Mouse (Mus musculus) midbrain, embryonic 10.5 days (tissue): ENCODE results near the gene P2ry2. TPM values are rescaled to one million over a fixed set of nuclear protein-coding genes. Genes with fewer than 3 reads are reported as not detected.

Source experiments
- DNase-seq: peaks from one replicate; pipeline ENCODE4 v3.0.0-alpha.2; 2017; ENCODE audit warnings: low spot score
- H3K27ac ChIP-seq: fragments of 300-500 bp; sonication (generic); replicated peaks from 2 replicates; pipeline ENCODE4 v1.5.1; 2016; ENCODE audit warnings: mild to moderate bottlenecking
- H3K27me3 ChIP-seq: fragments of 300-500 bp; sonication (generic); 2 replicates; pipeline ENCODE4 v1.6.1; 2016; ENCODE audit warnings: low read depth, mild to moderate bottlenecking; ENCODE audit not compliant: poor library complexity, severe bottlenecking
- H3K36me3 ChIP-seq: fragments of 300-500 bp; sonication (generic); 2 replicates; pipeline ENCODE4 v1.6.1; 2016; ENCODE audit warnings: mild to moderate bottlenecking, moderate library complexity
- H3K4me1 ChIP-seq: fragments of 300-500 bp; sonication (generic); 2 replicates; pipeline ENCODE4 v1.6.1; 2016
- H3K4me3 ChIP-seq: fragments of 300-500 bp; sonication (generic); 2 replicates; pipeline ENCODE4 v1.5.1; 2016; ENCODE audit warnings: mild to moderate bottlenecking, moderate library complexity
- H3K9me3 ChIP-seq: fragments of 300-500 bp; sonication (generic); replicated peaks from 2 replicates; pipeline ENCODE4 v1.6.1; 2016; ENCODE audit warnings: mild to moderate bottlenecking
- WGBS: fragments of 180-500 bp; shearing (Covaris S2); methylation state at CpG from one replicate; pipeline ENCODE4 v1.1.7; 2016; 5-methylcytosine and 5-hydroxymethylcytosine counted together
- polyA plus RNA-seq: library from polyadenylated mRNA; unstranded; fragments of >200 nt; fragmentation: Nextera tagmentation; extraction: Ambion mirVana; gene quantifications from 2 replicates; pipeline ENCODE4 v1.2.1, GENCODE M21; 2016

Gene P2ry2
- polyA plus RNA-seq, 1 experiment from 2014 or later = 0.22 TPM

DNA sequence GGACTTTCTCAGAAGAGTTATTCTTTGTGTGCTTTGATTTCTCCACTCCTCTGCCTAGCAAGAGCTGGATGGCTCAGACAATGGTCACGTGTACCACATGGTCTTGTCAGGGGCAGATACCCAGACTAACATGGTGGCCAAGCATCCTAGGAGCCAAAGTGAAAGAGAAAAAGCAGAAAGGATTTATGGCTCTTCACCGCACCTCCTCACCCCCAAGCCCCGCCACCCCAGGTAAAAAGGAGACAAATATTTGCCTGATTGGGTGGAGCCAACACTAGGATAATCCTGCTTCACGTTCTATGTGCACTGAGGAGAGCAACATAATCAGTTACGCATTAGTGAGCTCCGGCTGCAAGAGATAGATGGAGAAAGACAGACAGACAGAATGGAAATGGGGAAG, 44.3 kb downstream of the P2ry2 start:
- 82% methylated on average over 6 of the region's 6 CpGs for WGBS
- no peak overlapping the region for H3K4me3 ChIP-seq
- no peaks in the 10 kb centered on the region for H3K9me3 ChIP-seq
- peaks cover 25% of the 10 kb centered on the region for H3K27me3 ChIP-seq
- H3K36me3 ChIP-seq = no peaks in the 10 kb centered on the region
- peaks cover 11% of the 10 kb centered on the region for H3K4me1 ChIP-seq
- no peak for DNase-seq
- H3K27ac ChIP-seq = no peak overlapping the region

GRCm38 (mm10) chr7:100967850-100968249, 44.8 kb downstream of the P2ry2 start:
- no peak for DNase-seq
- Histone ChIP-seq H3K27ac (no peak overlapping the region), H3K27me3 (peaks cover 19% of the 10 kb centered on the region), H3K9me3 (no peaks in the 10 kb centered on the region), H3K4me3 (no peak overlapping the region), H3K36me3 (no peaks in the 10 kb centered on the region), H3K4me1 (peaks cover 11% of the 10 kb centered on the region)
- 88% methylated on average over 9 of the region's 9 CpGs for WGBS

DNA sequence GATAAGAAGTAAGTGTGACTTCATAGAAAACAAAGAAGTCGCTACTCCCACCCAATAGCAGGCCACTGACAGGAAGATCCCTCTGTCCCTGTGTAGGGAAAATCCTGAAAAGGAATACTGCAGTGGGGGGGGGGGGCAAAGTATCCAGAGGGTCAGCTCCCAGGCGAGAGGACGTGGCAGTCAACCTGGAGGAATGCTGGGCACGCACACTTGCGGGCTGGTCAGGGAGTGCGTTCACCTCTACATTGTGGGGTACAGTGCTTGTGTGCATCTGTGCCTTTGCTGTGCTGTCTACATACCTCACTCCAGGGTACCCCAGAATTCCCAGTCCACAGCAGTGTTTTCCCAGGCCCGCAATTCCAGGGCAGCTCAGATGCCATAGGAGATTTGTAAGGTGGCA, 46.7 kb downstream of the P2ry2 start:
- WGBS = 71% methylated on average over 7 of the region's 7 CpGs

DNA sequence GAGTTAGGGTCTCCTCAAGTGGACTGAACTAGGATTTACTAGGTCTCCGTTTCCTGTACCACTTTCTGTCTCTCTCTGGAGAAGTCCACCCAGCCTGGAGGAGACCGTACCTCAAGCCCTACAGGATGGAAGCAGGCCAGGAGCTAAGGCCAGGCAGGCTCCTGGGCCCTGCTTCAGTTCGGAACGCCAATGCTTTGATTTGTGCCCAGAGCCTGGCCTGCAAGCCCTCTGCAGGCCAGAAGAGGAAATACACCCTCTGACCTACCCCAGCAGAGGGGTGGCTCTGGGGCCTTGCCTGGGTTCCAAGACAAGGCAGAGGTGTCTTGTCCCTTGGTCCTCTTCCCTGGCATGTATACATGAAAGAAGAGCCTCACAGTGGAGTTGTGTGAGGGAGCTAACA, 47.6 kb downstream of the P2ry2 start:
- peak; percentile 40 for DNase-seq
- H3K36me3 ChIP-seq = no peaks in the 10 kb centered on the region

More for the DNA sequence above, 46.7 kb downstream of the P2ry2 start:
- H3K27me3 ChIP-seq = peaks cover 5% of the 10 kb centered on the region; the same call in 1 of the 2 replicates
- peaks cover 11% of the 10 kb centered on the region for H3K4me1 ChIP-seq
- H3K27ac ChIP-seq = no peak overlapping the region
- no peaks in the 10 kb centered on the region for H3K36me3 ChIP-seq
- no peak for DNase-seq
- H3K9me3 ChIP-seq = no peaks in the 10 kb centered on the region
- H3K4me3 ChIP-seq = no peak overlapping the region

GRCm38 (mm10) chr7:100964242-100964641, 48.4 kb downstream of the P2ry2 start:
- DNase-seq = no peak
- H3K4me3 ChIP-seq = no peak overlapping the region
- no peaks in the 10 kb centered on the region for H3K9me3 ChIP-seq
- H3K27me3 ChIP-seq = peaks cover under 1% of the 10 kb centered on the region; the same call in 1 of the 2 replicates
- WGBS = 80% methylated on average over 6 of the region's 6 CpGs
- H3K27ac ChIP-seq = peak overlapping the region; percentile 10; the same call in 1 of the 2 replicates
- no peaks in the 10 kb centered on the region for H3K36me3 ChIP-seq
- peaks cover 11% of the 10 kb centered on the region for H3K4me1 ChIP-seq

More for the DNA sequence above, 47.6 kb downstream of the P2ry2 start:
- 26% methylated on average over 4 of the region's 4 CpGs for WGBS
- Histone ChIP-seq H3K9me3 (no peaks in the 10 kb centered on the region), H3K4me1 (peaks cover 11% of the 10 kb centered on the region), H3K27ac (no peak overlapping the region), H3K27me3 (peaks cover 5% of the 10 kb centered on the region; the same call in 1 of the 2 replicates), H3K4me3 (no peak overlapping the region)

GRCm38 (mm10) chr7:100963381-100963780, 49.3 kb downstream of the P2ry2 start:
- Histone ChIP-seq H3K9me3 (no peaks in the 10 kb centered on the region), H3K4me3 (no peak overlapping the region)
- 78% methylated on average over 8 of the region's 8 CpGs for WGBS

GRCm38 (mm10) chr7:100961146-100961545, 51.5 kb downstream of the P2ry2 start:
- Histone ChIP-seq H3K4me3 (no peak overlapping the region), H3K36me3 (no peaks in the 10 kb centered on the region), H3K27ac (no peak overlapping the region; the same call in 1 of the 2 replicates), H3K9me3 (no peaks in the 10 kb centered on the region), H3K4me1 (peaks cover 3% of the 10 kb centered on the region), H3K27me3 (no peaks in the 10 kb centered on the region)
- no peak for DNase-seq
- WGBS = 77% methylated on average over 7 of the region's 7 CpGs

More at GRCm38 (mm10) chr7:100963381-100963780, 49.3 kb downstream of the P2ry2 start:
- H3K27ac ChIP-seq = 0 out of 2 replicates have a peak overlapping the region, but pooled peaks have one; percentile 17
- H3K4me1 ChIP-seq = peaks cover 11% of the 10 kb centered on the region
- H3K36me3 ChIP-seq = no peaks in the 10 kb centered on the region
- DNase-seq = no peak
- no peaks in the 10 kb centered on the region for H3K27me3 ChIP-seq

GRCm38 (mm10) chr7:100960462-100960861, 52.2 kb downstream of the P2ry2 start:
- Histone ChIP-seq H3K27me3 (no peaks in the 10 kb centered on the region), H3K27ac (no peak overlapping the region), H3K9me3 (no peaks in the 10 kb centered on the region), H3K4me1 (no peaks in the 10 kb centered on the region), H3K36me3 (no peaks in the 10 kb centered on the region), H3K4me3 (no peak overlapping the region)
- no peak for DNase-seq
- WGBS = 86% methylated on average over 2 of the region's 2 CpGs

- no peak overlapping the region for H3K4me3 ChIP-seq
These were observed 54.2 kb downstream of the P2ry2 start for GRCm38 (mm10) chr7:100958426-100958825.

DNA sequence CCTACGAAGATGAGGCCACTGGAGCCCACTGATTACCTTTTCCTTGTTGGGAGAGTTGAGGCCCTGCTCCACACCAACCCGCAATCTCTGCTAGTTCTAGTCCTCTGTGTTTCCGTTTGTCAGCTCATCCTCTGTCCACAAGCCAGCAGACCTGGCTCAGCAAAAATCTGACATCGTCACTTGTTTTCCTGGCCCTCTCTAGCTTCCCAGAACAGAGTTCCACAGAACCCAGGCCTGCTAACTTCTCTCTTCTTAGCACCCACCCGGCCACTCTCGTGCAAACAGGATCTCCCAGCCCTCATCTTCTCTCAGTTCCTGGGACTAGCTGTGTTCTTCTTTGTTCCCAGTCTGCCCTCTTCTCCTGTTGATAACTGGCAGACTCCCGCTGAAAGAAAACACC, 60.0 kb downstream of the P2ry2 start:
- 87% methylated on average over 7 of the region's 7 CpGs for WGBS
- Histone ChIP-seq H3K9me3 (no peaks in the 10 kb centered on the region), H3K27ac (no peak overlapping the region), H3K36me3 (no peaks in the 10 kb centered on the region), H3K27me3 (no peaks in the 10 kb centered on the region; the same call in 1 of the 2 replicates), H3K4me1 (peaks cover 15% of the 10 kb centered on the region), H3K4me3 (no peak overlapping the region)
- no peak for DNase-seq

More at GRCm38 (mm10) chr7:100958426-100958825, 54.2 kb downstream of the P2ry2 start:
- H3K27ac ChIP-seq = no peak overlapping the region
- WGBS = 90% methylated on average over 2 of the region's 2 CpGs
- H3K9me3 ChIP-seq = no peaks in the 10 kb centered on the region
- H3K36me3 ChIP-seq = no peaks in the 10 kb centered on the region
- no peaks in the 10 kb centered on the region for H3K4me1 ChIP-seq
- no peaks in the 10 kb centered on the region for H3K27me3 ChIP-seq
- no peak for DNase-seq

DNA sequence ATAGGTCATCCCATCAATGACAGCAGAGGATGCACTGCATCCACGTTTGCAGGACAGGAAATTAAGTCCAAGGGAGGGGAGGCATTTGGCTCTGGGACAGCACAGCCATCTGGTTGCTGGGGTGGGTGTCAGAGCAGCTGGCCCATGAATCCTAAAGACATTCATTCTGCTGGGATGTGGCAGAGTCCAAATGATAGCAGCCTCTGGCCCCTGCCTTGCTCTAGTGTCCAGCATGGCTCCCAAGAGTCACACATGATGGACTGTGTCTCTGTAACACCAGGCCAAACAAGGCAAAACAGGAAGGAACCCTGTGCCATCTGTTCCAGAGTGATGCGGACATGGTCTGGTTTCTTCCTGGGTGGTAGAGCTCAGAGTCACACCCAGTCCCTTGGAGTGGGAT, 60.8 kb downstream of the P2ry2 start:
- DNase-seq = no peak
- Histone ChIP-seq H3K36me3 (no peaks in the 10 kb centered on the region), H3K4me3 (no peak overlapping the region), H3K9me3 (no peaks in the 10 kb centered on the region), H3K27ac (no peak overlapping the region), H3K4me1 (peaks cover 15% of the 10 kb centered on the region), H3K27me3 (no peaks in the 10 kb centered on the region; the same call in 1 of the 2 replicates)
- 77% methylated on average over 2 of the region's 2 CpGs for WGBS

DNA sequence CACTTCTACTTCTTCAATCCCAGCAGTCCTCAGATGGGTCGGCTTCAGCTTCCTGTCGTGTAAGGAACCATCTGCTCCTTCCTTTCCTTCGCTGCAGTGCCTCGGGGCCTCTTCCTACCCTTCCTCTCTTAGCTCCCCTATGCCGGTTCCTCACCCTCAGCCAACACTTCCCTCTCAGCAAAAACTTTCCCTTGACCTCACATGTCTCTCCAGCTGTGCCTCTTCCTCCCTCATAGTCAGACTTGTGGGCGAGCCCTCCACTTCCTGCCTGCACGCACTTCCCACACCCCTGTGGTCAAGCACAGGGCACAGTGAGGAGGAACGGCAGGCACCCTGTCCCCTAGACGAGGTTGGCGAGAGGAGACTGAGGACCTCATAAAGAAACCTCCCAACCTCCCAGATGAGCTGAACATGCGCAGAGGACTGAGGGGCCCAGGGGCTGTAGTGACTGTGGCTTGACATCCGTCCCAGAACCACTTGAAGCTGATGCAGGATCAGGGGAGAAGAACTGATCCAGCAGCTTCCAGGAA, 62.1 kb downstream of the P2ry2 start:
- WGBS = 72% methylated on average over 12 of the region's 12 CpGs
- Histone ChIP-seq H3K9me3 (no peaks in the 10 kb centered on the region), H3K4me1 (peaks cover 20% of the 10 kb centered on the region), H3K4me3 (no peak overlapping the region), H3K27ac (0 out of 2 replicates have a peak overlapping the region, but pooled peaks have one; percentile 1), H3K27me3 (no peaks in the 10 kb centered on the region; the same call in 1 of the 2 replicates), H3K36me3 (no peaks in the 10 kb centered on the region)
- DNase-seq = no peak

DNA sequence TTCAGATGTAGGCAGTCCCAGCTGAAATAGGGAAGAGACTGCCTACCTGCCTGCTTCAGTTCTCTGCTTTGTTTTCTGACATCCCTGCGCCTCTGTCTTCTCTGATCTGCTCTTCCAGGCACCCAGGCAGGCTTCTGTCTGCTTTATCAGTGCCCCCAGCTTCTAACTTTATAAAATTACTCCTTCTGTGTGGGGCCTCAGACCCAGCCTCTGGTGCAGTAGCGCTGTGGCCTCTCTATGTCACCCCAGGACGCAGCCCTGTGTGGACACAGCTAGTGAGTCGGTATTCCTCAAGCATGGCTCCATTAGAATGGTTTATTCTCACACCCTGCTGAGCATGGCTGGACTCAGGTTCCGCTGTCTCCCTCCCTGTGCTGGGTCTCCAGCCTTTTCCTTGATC, 62.6 kb downstream of the P2ry2 start:
- WGBS = 54% methylated on average over 5 of the region's 5 CpGs
- no peak overlapping the region for H3K27ac ChIP-seq
- no peaks in the 10 kb centered on the region for H3K9me3 ChIP-seq
- DNase-seq = no peak
- H3K4me3 ChIP-seq = no peak overlapping the region
- H3K36me3 ChIP-seq = no peaks in the 10 kb centered on the region
- no peaks in the 10 kb centered on the region; the same call in 1 of the 2 replicates for H3K27me3 ChIP-seq
- peaks cover 20% of the 10 kb centered on the region for H3K4me1 ChIP-seq
